Mouse (Mus musculus) cerebellum, adult 18-20 months (tissue): ENCODE measurements around the gene Pigt.

Experiments used
- DNase-seq, 2 experiments: peaks; one replicate each; pipeline ENCODE4 v3.0.0; 2021

The Pigt gene

DNA sequence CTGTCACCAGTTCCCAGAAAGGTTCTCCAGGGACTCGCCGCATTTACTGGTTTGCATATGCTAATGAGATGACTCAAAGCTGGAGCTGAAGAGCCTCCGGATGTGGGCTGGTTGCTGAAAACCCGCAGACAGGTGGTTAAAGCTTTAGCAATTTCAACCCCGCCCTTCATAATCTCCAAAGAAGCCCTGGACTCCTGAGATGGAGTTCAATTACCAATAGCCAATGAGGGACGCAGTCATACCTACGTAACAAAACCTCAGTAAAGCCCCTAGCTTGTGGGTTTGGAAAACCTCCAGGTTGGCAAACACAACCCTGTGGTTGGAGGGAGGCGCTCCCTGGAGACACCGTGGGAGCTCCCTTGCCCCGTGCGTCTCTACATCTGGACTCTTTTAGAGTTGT lies 24.5 kb downstream of the Pigt start:
- DNase-seq: no peak

- DNase-seq: no peak
Observed at GRCm38 (mm10) chr2:164522280-164522679, 25.0 kb downstream of the Pigt start.

GRCm38 (mm10) chr2:164523301-164523773 lies 26.0 kb downstream of the Pigt start:
- peak in 1 of 2 experiments; percentile 16 for DNase-seq

DNA sequence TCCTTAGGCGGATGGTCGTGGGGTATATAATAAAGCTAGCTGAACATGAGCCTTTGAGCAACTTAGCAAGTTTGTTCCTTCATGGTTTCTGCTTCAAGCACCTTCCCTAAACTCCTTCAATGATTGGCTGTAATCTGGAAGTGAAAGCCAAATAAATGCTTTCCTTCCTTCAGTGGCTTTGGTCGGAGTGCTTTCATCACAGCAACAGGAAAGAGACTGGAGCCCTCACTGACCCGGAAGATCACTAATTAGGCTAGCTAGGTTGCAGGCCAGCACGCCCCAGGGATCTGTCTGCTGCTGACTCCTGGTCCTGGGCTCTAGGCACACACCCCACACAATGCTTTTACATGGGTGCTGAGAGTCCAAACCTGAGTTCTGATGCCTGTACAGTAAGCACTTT lies 31.2 kb downstream of the Pigt start:
- DNase-seq: no peak

- peak; percentile 75 to 82 for DNase-seq
Observed at GRCm38 (mm10) chr2:164531169-164531568, 33.8 kb downstream of the Pigt start.

DNA sequence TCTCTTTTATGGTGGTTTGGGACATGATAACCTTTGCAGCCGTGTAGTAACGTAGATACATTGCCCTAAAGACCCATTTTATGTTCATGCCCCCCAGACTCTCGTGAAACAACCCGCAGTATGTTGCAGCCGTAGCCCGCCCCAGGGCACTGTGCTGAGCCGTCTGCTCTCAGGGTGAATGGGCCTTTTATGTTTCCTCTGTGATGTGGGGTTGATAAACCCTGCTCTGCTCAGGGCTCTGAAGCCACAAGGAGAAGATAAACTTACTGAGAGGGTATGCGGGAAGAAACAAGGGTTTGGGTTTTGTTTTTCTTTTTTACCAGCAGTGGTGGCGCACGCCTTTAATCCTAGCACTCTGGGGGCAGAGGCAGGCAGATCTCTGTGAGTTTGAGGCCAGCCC lies 37.0 kb downstream of the Pigt start:
- no peak for DNase-seq

DNA sequence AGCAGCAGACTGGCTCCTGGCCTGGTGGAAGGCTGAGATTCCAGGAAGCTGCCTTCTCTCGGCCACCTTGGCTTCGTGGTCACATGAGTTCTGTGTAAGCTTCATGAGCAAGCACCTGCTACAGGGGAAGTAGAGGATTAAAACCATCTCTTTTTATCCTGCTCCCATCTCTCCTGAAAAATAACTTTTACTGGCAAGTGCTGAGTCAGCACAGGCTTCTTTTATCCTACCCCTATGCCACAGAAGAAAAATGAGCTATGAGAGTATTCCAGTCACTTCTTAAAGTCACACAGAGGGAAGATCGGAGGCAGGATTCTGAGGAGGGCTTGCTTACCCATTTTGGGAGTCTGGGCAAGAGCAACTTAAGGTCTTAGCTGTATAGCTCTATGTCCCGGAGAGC lies 39.7 kb downstream of the Pigt start:
- no peak for DNase-seq

DNA sequence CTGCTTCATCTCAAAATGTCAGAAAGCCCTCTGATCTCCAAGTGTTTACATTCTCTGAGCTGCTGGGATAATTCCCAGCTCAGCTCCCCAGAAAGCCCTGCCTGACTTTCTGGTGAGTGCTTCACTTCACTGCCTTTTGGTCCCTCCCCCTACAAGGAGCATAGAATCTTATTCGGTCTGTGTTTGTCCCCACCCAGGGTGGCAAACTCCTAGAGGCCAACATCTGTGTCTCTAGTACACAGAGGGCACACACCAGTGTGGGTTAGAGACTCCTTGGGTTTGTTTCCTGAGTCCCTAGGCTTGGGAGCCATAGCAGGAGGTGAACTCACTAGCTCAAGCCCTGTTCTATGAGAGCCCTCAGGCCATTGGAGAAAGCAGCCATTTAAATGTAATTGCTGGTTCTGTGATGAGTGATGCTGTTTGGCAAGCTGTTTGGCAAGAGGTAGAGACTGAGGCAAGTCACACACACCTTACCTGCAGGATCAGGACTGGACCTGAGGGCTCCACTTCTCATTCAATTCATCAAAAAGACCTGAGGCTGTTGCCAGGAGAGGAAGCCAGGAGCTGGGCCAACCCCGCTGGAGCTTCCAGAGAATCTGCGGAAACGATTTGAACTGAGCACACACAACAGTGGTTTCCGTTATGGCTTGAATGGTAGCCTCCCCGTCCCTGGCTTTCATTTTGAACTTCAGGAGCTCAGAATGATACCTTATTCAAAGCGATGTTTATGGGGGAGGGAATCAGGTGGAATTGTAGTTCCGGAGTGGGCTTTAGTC lies 43.5 kb downstream of the Pigt start:
- no peak for DNase-seq

DNA sequence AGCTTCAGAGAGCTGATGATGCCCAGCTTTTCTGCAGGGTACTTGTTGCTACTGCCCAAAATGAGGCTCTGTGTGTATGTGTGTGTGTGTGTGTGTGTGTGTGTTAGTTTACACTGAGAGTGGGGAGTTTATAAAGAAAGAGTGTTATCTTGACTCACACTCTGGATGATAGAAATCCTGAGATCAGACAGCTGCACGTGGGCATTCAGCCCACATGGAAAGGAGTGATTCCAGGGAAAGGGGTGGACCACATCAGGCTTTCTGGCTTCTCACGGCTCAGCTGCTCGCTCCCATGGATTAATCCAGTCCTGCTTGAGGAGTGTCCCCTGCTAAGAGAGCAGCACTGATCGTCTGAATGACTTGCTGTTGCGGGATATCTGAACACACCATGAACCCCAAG lies 44.8 kb downstream of the Pigt start:
- no peak for DNase-seq

GRCm38 (mm10) chr2:164542598-164542997 lies 45.3 kb downstream of the Pigt start:
- DNase-seq: no peak

DNA sequence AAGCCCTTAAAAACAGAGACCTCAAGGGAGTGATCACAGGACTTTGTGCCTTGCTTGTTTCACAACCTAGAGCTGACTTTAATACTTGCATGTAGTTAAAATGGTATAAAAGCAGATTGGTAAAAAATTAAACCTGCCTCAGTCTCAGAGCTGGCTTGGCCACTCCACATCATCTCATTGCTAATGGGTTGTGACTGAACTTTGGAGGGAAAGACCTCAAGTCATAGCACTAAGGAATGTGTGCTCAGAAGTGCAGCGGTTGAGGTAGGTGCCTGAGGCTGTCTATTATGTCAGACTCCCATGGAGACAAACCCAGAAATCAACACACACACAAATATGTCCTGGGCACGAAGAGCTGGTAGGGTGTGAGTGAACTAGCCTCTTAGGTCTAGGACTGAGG lies 46.4 kb downstream of the Pigt start:
- no peak for DNase-seq

GRCm38 (mm10) chr2:164544454-164545097 lies 47.3 kb downstream of the Pigt start:
- DNase-seq: no peak

GRCm38 (mm10) chr2:164549338-164549737 lies 52.0 kb downstream of the Pigt start:
- no peak for DNase-seq

DNA sequence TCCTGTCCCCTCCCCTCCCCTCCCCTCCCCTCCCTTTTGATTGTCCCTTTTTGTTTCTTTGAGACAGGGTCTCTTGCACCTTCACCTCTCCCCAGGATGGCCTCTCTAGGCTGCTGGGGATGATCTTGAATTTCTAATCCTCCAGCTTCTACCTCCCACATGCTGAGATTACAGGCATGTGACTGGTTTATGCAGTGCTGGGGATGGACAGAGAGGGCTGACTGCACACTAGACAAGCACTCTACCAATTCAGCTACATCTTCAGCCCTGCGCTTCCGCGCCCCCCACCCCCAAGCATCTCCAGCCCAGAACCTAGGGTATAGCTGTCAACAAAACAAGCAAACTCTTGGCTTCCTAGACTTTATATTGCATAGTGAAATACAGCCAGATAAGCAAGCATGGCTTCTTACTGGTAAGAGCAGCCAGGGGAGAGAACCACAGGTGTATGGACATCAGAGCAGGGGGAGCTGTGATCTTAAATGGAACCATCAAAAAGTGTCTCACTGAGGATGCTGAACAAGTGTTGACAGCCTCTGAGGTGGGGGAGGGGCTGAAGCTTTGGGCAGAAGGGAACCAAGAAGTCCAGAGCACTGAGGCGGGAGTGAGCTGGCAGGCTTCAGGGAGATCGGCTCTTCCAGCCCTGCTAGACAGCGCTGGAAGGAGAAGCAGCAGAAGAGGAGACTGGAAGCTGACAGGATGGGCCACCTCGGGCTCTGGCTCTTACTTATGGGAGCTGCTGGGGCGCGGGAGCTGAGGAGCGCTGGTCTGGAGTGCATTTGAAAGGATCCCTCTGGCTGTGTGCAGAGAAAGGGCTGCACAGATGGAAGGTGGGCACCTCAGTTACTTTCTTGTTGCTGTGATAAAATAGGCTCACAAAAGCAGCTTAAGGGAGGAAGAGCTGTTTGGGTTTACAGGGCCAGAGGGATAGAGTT lies 52.9 kb downstream of the Pigt start:
- DNase-seq: no peak

GRCm38 (mm10) chr2:164550895-164551269 lies 53.6 kb downstream of the Pigt start:
- DNase-seq: no peak

DNA sequence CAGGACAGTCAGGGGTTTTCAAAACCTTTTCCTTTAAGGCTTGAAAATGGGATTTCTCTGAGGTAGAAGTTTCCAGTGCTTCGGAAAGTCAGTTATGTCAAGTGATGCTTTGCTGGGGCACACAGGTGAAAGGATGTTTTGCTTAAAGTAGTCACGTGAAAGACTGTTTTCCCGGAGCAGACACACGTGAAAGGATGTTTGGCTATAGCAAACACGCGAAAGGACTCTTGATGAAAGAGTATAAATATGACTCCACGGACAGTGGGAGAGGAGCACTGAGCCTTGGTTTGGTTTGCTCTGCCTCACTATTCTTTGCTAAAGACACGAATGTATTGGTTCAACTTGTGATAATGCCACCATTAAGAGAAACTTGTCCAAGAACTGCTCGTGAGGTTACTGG lies 54.2 kb downstream of the Pigt start:
- no peak for DNase-seq
